Comparison of ENCODE assay signal across 8 mouse cellular contexts in genomic region chr13:28757846-28758522, GRCm38 (mm10).
DNase-seq lines count a peak whose midpoint lies in the region; ATAC-seq and TF ChIP-seq lines count a peak whose summit lies in the region.

No protein-coding gene starts in this region.

- peak; percentile 91 for ATAC-seq in embryonic facial prominence, embryonic 14.5 days (ENCODE audit: low read depth)

- no peaks in the 10 kb centered on the region for H3K9me3 ChIP-seq in embryonic facial prominence, embryonic 14.5 days (ENCODE audit: control insufficient read depth, low read length)

- H3K4me1 ChIP-seq in embryonic facial prominence, embryonic 14.5 days (ENCODE audit: control insufficient read depth, insufficient read depth, low read length) = peaks cover 39% of the 10 kb centered on the region
- peaks cover 12% of the 10 kb centered on the region for H3K4me1 ChIP-seq in liver, adult 2 months (ENCODE audit: control insufficient read depth, insufficient read depth, low read length)

- H3K36me3 ChIP-seq in embryonic facial prominence, embryonic 14.5 days (ENCODE audit: control insufficient read depth, insufficient read depth, low read length) = no peaks in the 10 kb centered on the region
- H3K36me3 ChIP-seq in liver, adult 2 months (ENCODE audit: control insufficient read depth, insufficient read depth, low read length) = no peaks in the 10 kb centered on the region
- H3K36me3 ChIP-seq in myocyte (ENCODE audit: control insufficient read depth, insufficient read depth) = no peaks in the 10 kb centered on the region

- 2% methylated on average over 13 of the region's 13 CpGs for WGBS in embryonic facial prominence, embryonic 14.5 days
- WGBS in liver, adult 2 months = 34% methylated on average over 13 of the region's 13 CpGs

- no peaks in the 10 kb centered on the region for H3K27me3 ChIP-seq in embryonic facial prominence, embryonic 14.5 days (replicated peaks; ENCODE audit: control insufficient read depth, insufficient read depth, low read length)
- H3K27me3 ChIP-seq in liver, adult 2 months (ENCODE audit: control insufficient read depth, insufficient read depth, low read length) = no peaks in the 10 kb centered on the region
- H3K27me3 ChIP-seq in myocyte (ENCODE audit: control insufficient read depth, insufficient read depth, insufficient read length) = no peaks in the 10 kb centered on the region

- TF ChIP-seq CTCF in liver, adult 2 months (IDR thresholded peaks at IDR 0.05; ENCODE audit: low read depth, low read length) = no peak

- H3K79me2 ChIP-seq in liver, adult 2 months (ENCODE audit: control insufficient read depth, insufficient read depth, low read length) = no peaks in the 10 kb centered on the region
- peaks cover 63% of the 10 kb centered on the region for H3K79me2 ChIP-seq in myocyte (ENCODE audit: control insufficient read depth, insufficient read depth)

- H3K27ac ChIP-seq in embryonic facial prominence, embryonic 14.5 days (replicated peaks; ENCODE audit: low read depth, low read length) = peak overlapping the region; percentile 94
- H3K27ac ChIP-seq in liver, adult 2 months (replicated peaks; ENCODE audit: insufficient read depth, low read depth, low read length) = peak overlapping the region; percentile 57; the same call in 1 of the 2 replicates

- peak overlapping the region; percentile 40 for H3ac ChIP-seq in myocyte (ENCODE audit: control insufficient read depth, insufficient read length)

- peak overlapping the region; percentile 58 for H3K9ac ChIP-seq in embryonic facial prominence, embryonic 14.5 days (ENCODE audit: low read depth, low read length)
- 0 out of 2 replicates have a peak overlapping the region, but pooled peaks have one; percentile 43 for H3K9ac ChIP-seq in liver, adult 2 months (ENCODE audit: low read depth, low read length)

- H3K4me3 ChIP-seq in embryonic facial prominence, embryonic 14.5 days (ENCODE audit: low read depth, low read length) = peak overlapping the region; percentile 40
- H3K4me3 ChIP-seq in liver, adult 2 months (ENCODE audit: insufficient read depth, low read depth, low read length) = peak overlapping the region; percentile 14
- peak overlapping the region; percentile 25 for H3K4me3 ChIP-seq in myocyte

- DNase-seq in ZHBTc4 (ENCODE audit: low read depth, low spot score) = peak; percentile 53
- DNase-seq in embryonic facial prominence, embryonic 14.5 days (ENCODE audit: low spot score) = peak; percentile 97
- DNase-seq in heart, adult 9 months (ENCODE audit: low spot score in 2 of 2) = peak; percentile 92 to 95
- DNase-seq in kidney, adult 9 months = peak; percentile 81
- peak; percentile 9 for DNase-seq in liver, adult 2 months (ENCODE audit: extremely low read depth, low read depth, low spot score)
- DNase-seq in spleen, postnatal 4 days (ENCODE audit: low spot score in 2 of 2) = peak; percentile 42 to 65
- no peak for DNase-seq in cerebellum, adult 11 months

- TF ChIP-seq POLR2A in liver, adult 2 months (IDR thresholded peaks at IDR 0.05; ENCODE audit: extremely low read depth, insufficient read depth, low read length) = no peak
- peak; percentile 70 for TF ChIP-seq POLR2A in myocyte (IDR thresholded peaks at IDR 0.05; ENCODE audit: insufficient read length, low read depth)

- peak overlapping the region; percentile 70 for H3K4me2 ChIP-seq in embryonic facial prominence, embryonic 14.5 days (ENCODE audit: low read depth, low read length)
- peak overlapping the region; percentile 99 for H3K4me2 ChIP-seq in myocyte (ENCODE audit: low read depth)

TF ChIP-seq in myocyte, 11 proteins besides CTCF, POLR2A, EP300 and RAD21:
- TF ChIP-seq MYOD1 (IDR thresholded peaks at IDR 0.05; ENCODE audit: control insufficient read depth in 1 of 3, insufficient read length in 2 of 3, low read depth in 2 of 3) (peak; percentile 90 to 97 (median 96)), TCF3 (IDR thresholded peaks at IDR 0.05; ENCODE audit: insufficient read length, low read depth) (peak; percentile 74), SRF (IDR thresholded peaks at IDR 0.05; ENCODE audit: control insufficient read depth, insufficient read length, low read depth) (peak; percentile 34), POLR2AphosphoS2 (IDR thresholded peaks at IDR 0.05; ENCODE audit: insufficient read length, low read depth) (no peak), MYOG (IDR thresholded peaks at IDR 0.05; ENCODE audit: control insufficient read depth in 1 of 3, insufficient read depth in 1 of 3, insufficient read length in 2 of 3, low read depth in 2 of 3) (peak; percentile 15 to 81 (median 62))
